Mouse (Mus musculus) kidney, postnatal 10 days (tissue): ENCODE measurements around the gene Flot2.

Experiments used
- DNase-seq: peaks from one replicate; pipeline ENCODE4 v3.0.0; 2021; ENCODE audit warnings: mixed read lengths

Gene Flot2

GRCm38 (mm10) chr11:78104501-78104900 is 66.8 kb downstream of the Flot2 start:
- DNase-seq: no peak
